Mouse (Mus musculus) C2C12 (cell line): ENCODE measurements around the gene Cox8b.

Experiments
- MAX ChIP-seq: IDR thresholded peaks from one replicate; pipeline ENCODE4 v1.6.1; 2011; ENCODE audit warnings: mild to moderate bottlenecking, control low read depth
- USF1 ChIP-seq: IDR thresholded peaks from one replicate; pipeline ENCODE4 v1.6.1; 2011; ENCODE audit warnings: low read depth, mild to moderate bottlenecking, control low read depth, moderate library complexity

DNA sequence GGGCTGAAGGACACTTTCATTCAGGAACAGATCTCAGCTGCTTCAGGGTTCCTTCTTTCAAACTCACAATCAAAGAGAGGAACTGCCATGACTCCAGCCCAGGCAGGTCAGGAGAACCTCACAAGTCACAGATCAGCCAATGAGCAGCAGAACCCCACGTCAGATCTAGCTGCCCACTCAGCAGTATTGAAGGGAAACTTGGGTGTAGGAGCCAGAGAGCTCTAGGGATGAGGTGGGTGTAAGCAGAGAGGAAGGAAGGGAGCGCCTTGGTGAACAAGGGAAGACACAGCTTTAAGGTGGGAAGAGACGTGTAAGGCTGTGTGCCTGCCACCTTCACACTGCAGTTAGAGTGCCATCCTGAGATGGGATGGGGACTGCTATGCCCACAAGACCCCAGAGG lies 12.0 kb upstream of the Cox8b start:
- TF ChIP-seq MAX, result no peak
- TF ChIP-seq USF1, result no peak
